Mouse (Mus musculus): ENCODE measurements around the gene Eml5. TPM values are rescaled to one million over a fixed set of nuclear protein-coding genes. Genes with fewer than 3 reads are reported as not detected.

The Eml5 gene
- polyA plus RNA-seq, 1 experiment from 2014 or later = 0.36 TPM

DNA sequence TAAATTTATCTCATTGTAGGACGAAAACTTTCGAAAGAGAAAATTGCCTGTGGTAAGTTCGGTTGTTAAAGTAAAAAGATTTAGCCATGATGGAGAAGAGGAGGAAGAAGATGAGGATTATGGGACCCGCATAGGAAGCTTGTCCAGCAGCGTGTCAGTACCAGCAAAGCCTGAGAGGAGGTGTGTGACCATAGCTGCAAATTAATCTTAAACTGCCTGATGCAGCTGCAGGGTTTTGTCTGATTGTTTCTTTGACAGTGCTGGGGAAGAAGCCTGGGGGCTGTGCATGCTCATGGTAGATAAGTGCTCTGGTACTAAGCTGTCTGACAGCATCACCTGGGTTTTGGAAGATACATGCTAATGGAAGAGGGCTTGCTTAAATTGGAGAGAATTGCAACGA lies 141.6 kb downstream of the Eml5 start:
- Histone ChIP-seq H3K27ac (no peak overlapping the region), H3K9me3 (replicated peaks) (no peaks in the 10 kb centered on the region), H3K4me1 (replicated peaks) (no peaks in the 10 kb centered on the region), H3K4me3 (replicated peaks) (no peak overlapping the region), H3K9ac (no peak overlapping the region), H3K4me2 (no peak overlapping the region), H3K36me3 (peaks cover 86% of the 10 kb centered on the region), H3K27me3 (no peaks in the 10 kb centered on the region)
- WGBS (ENCODE audit: insufficient replicate concordance) = 73% methylated on average over 6 of the region's 6 CpGs
- DNase-seq = no peak
- ATAC-seq (ENCODE audit: low read depth) = no peak

DNA sequence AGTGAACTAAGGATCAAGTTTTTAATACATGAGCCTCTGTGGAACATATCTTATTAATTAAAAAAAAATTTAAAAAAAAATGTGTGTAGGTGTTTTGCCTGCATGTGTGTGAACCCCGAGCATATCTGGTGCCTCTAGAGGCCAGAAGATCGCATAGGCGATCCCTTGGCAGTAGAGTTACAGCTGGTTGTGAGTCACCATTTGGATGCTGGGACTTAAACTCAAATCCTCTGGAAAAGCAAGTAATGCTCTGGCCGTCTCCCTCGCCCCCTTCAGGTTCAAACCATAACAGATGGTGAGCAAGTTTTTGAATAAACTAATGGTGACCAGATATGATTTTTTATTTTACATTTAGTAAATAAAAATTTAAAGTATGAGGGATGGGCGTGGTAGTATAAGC lies 143.6 kb downstream of the Eml5 start:
- WGBS (ENCODE audit: insufficient replicate concordance) = 76% methylated on average over 6 of the region's 6 CpGs
- H3K36me3 ChIP-seq = peaks cover 84% of the 10 kb centered on the region

DNA sequence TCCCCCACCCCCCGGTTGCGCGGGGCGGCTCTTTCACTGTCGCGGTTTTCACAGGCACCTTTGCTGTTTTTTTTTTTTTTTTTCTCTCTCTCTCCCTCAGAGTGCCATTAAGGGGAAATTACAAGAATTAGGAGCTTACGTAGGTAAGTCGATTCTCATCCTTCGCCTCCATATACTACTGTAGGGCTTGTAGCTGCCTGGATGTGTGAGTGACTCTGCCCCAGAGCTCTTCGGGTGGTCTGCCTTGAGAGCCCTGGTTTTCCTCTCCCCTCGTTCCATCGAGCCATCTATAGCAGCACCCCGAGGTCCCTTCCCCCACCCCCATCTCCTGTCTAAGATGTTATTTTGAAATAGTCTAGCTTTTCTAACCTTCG lies 153.9 kb downstream of the Eml5 start:
- Histone ChIP-seq H3K27me3 (0 out of 2 replicates have a peak, but pooled peaks cover 4% of the 10 kb centered on the region), H3K9me3 (replicated peaks) (no peaks in the 10 kb centered on the region), H3K36me3 (peaks cover 12% of the 10 kb centered on the region; the same call in 1 of the 2 replicates), H3K27ac (peak overlapping the region; percentile 93), H3K4me2 (peak overlapping the region; percentile 77), H3K4me3 (replicated peaks) (peak overlapping the region; percentile 88), H3K4me1 (replicated peaks) (peaks cover 36% of the 10 kb centered on the region), H3K9ac (peak overlapping the region; percentile 89)
- under 1% methylated on average over 9 of the region's 14 CpGs for WGBS (ENCODE audit: insufficient replicate concordance)
- ATAC-seq (ENCODE audit: low read depth) = peak; percentile 25; the same call in 1 of the 2 replicates
- no peak for DNase-seq

More for the DNA sequence above, 143.6 kb downstream of the Eml5 start:
- Histone ChIP-seq H3K4me2 (no peak overlapping the region), H3K4me3 (replicated peaks) (no peak overlapping the region), H3K9ac (no peak overlapping the region), H3K4me1 (replicated peaks) (no peaks in the 10 kb centered on the region), H3K9me3 (replicated peaks) (no peaks in the 10 kb centered on the region), H3K27me3 (no peaks in the 10 kb centered on the region), H3K27ac (no peak overlapping the region)
- DNase-seq (no peak), ATAC-seq (ENCODE audit: low read depth) (no peak)

DNA sequence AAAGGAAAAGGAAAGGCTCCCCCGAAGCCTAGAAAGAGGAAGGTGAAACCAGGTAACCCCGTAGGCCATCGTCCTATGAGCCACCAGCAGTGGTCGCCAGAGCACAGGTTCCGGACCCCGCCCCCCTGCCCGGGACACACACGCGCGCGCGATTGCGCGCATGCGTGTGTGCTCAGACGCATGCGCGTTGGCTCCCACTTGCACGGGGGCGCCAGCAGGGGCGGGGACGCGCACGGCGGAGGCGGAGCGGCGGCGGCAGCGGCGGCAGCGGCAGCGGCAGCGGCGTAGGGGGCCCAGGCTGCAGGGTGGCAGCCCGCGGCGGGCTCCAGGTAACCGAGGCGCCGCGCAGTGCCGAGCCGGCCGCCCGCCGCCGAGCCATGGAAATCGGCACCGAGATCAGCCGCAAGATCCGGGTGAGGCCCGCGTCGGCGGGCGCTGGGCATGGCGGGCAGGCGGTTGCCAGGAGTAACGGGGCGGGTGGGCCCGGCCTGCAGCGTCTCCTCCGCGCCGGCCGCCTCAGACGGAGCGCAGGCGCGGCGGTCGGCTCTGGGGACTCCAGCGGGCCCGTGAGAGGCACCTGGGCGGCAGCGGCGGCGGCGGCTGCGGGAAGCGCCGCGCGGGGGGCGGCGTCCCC lies 154.4 kb downstream of the Eml5 start, which contains the start of gene Zc3h14:
Zc3h14 (plus strand) TSS at position 219 of the 634 bp plus-strand sequence.
- peak within 1 kb of the TSS; percentile 77 for H3K4me2 ChIP-seq
- DNase-seq = peak; percentile 90
- WGBS (ENCODE audit: insufficient replicate concordance) = under 1% methylated on average over 81 of the region's 87 CpGs
- H3K27ac ChIP-seq = peak within 1 kb of the TSS; percentile 93
- 0 out of 2 replicates have a peak, but pooled peaks cover 7% of the 10 kb centered on the region for H3K27me3 ChIP-seq
- H3K9ac ChIP-seq = peak within 1 kb of the TSS; percentile 89
- H3K4me3 ChIP-seq (replicated peaks) = peak within 1 kb of the TSS; percentile 88
- peaks cover 36% of the 10 kb centered on the region for H3K4me1 ChIP-seq (replicated peaks)
- H3K9me3 ChIP-seq (replicated peaks) = no peaks in the 10 kb centered on the region
- peaks cover 12% of the 10 kb centered on the region; the same call in 1 of the 2 replicates for H3K36me3 ChIP-seq
- ATAC-seq (ENCODE audit: low read depth) = peak; percentile 94

DNA sequence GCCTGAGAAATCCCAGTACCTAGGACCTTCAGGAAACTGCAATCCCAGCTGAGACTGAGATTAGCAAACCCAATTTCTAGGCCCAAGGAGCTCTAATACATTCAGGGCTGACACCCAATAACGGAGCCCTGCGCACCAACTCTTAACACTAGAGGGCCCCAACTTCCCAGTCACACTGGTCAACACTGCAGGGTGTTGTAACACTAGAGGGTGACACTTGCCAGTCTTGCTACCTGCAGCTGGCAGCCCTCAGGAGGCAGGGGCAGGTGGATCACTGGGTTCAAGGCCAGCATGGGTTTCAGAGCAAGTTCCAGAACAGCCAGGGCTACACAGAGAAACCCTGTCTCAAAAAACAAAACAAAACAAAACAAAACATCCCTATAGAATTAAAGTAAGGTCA lies 155.2 kb downstream of the Eml5 start:
- Histone ChIP-seq H3K9me3 (replicated peaks) (no peaks in the 10 kb centered on the region), H3K36me3 (peaks cover 10% of the 10 kb centered on the region; the same call in 1 of the 2 replicates), H3K4me1 (replicated peaks) (peaks cover 33% of the 10 kb centered on the region), H3K4me3 (replicated peaks) (peak overlapping the region; percentile 88), H3K9ac (peak overlapping the region; percentile 89; the same call in 1 of the 2 replicates), H3K27ac (peak overlapping the region; percentile 34; the same call in 1 of the 2 replicates), H3K27me3 (peaks cover 13% of the 10 kb centered on the region), H3K4me2 (peak overlapping the region; percentile 77)
- WGBS (ENCODE audit: insufficient replicate concordance) = 20% methylated on average over 2 of the region's 2 CpGs
- DNase-seq = peak; percentile 68
- ATAC-seq (ENCODE audit: low read depth) = peak; percentile 58

DNA sequence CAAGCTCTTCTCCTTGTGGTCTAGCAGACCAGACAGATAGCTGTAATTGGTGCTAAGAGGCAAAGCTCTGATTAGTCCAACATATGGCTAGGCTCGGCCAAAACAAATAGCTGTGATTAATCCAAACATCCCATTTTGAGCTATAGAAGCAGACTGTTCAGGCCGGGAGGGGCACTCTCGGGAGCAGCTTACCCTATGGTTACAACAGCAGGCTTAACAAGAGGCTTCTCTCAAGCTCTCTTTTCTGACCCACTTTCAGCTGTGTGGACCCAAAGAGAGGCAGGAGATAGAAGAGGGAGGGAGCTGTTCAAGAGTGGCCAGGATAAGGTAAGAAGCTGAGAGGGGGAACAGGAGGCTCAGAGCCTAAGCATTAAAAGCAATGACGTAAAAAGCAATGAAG lies 155.7 kb downstream of the Eml5 start:
- Histone ChIP-seq H3K4me2 (no peak overlapping the region), H3K27me3 (peaks cover 16% of the 10 kb centered on the region), H3K4me3 (replicated peaks) (no peak overlapping the region), H3K27ac (peak overlapping the region; percentile 34), H3K36me3 (peaks cover 8% of the 10 kb centered on the region; the same call in 1 of the 2 replicates), H3K4me1 (replicated peaks) (peaks cover 31% of the 10 kb centered on the region), H3K9ac (no peak overlapping the region), H3K9me3 (replicated peaks) (no peaks in the 10 kb centered on the region)
- WGBS (ENCODE audit: insufficient replicate concordance) = 55% methylated on average over 4 of the region's 4 CpGs
- ATAC-seq (ENCODE audit: low read depth) (no peak), DNase-seq (no peak)

DNA sequence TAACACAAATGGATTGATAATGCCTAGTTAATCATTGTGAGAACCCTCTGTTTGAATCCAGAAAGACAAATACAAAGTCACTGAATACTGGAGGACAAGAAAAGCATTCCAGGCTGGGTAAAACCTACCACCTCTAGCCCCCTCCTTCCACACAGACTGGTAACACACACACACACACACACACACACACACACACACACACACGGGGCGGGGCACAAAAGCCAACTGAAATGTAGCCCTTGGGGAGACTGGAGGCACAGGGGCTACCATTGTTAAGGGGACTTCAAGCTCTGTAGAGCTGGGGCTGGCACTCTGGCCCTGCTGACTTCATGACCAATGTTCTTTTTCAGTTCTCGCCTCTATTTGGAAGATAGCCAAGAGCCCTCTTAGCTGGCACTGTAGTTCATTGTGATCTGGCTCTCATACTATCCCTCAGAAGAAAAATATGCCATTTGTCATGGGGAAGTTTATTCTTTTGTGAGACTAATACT lies 160.2 kb downstream of the Eml5 start:
- no peaks in the 10 kb centered on the region for H3K36me3 ChIP-seq
- H3K4me2 ChIP-seq = no peak overlapping the region
- peaks cover 11% of the 10 kb centered on the region for H3K4me1 ChIP-seq (replicated peaks)
- H3K27ac ChIP-seq = peak overlapping the region; percentile 18; the same call in 1 of the 2 replicates
- peaks cover 58% of the 10 kb centered on the region for H3K27me3 ChIP-seq
- H3K4me3 ChIP-seq (replicated peaks) = no peak overlapping the region
- no peaks in the 10 kb centered on the region for H3K9me3 ChIP-seq (replicated peaks)
- 43% methylated on average over 3 of the region's 3 CpGs for WGBS (ENCODE audit: insufficient replicate concordance)
- no peak overlapping the region for H3K9ac ChIP-seq
- ATAC-seq (ENCODE audit: low read depth) = 0 out of 2 replicates have a peak, but pooled peaks have one; percentile 13
- DNase-seq = no peak

DNA sequence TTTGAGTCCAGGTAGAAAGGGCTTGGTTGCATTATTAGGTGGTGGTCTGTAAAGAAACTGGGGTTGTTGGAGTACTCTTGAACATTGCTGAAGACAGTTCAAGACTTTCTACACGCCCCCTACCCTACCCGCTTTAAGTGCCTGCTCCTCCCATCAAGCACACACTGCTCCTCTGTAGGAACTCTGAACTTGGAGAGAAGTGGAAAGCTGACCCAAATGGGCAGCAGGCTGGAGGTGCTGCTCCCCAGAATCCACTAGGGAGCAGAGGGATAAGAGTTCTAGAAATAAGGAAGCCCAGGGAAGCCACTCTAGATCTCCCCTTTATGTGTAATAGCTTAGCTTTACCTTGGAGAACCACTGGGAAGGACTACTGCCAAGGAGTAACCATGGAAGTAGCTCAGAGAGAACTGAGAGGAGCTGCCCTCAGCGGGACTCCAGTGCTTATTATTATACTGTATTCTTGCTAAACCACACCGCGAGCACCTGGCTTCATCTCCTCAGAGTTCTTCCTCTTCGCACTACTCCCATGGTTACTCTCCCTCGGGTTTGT lies 163.4 kb downstream of the Eml5 start:
- peaks cover 68% of the 10 kb centered on the region for H3K27me3 ChIP-seq
- peak overlapping the region; percentile 67 for H3K4me2 ChIP-seq
- DNase-seq = no peak
- no peak overlapping the region for H3K27ac ChIP-seq
- no peak for ATAC-seq (ENCODE audit: low read depth)
- H3K36me3 ChIP-seq = no peaks in the 10 kb centered on the region
- 10% methylated on average over 7 of the region's 7 CpGs for WGBS (ENCODE audit: insufficient replicate concordance)
- peak overlapping the region; percentile 63 for H3K4me3 ChIP-seq (replicated peaks)
- H3K9me3 ChIP-seq (replicated peaks) = no peaks in the 10 kb centered on the region
- peaks cover 28% of the 10 kb centered on the region for H3K4me1 ChIP-seq (replicated peaks)
- peak overlapping the region; percentile 71; the same call in 1 of the 2 replicates for H3K9ac ChIP-seq

DNA sequence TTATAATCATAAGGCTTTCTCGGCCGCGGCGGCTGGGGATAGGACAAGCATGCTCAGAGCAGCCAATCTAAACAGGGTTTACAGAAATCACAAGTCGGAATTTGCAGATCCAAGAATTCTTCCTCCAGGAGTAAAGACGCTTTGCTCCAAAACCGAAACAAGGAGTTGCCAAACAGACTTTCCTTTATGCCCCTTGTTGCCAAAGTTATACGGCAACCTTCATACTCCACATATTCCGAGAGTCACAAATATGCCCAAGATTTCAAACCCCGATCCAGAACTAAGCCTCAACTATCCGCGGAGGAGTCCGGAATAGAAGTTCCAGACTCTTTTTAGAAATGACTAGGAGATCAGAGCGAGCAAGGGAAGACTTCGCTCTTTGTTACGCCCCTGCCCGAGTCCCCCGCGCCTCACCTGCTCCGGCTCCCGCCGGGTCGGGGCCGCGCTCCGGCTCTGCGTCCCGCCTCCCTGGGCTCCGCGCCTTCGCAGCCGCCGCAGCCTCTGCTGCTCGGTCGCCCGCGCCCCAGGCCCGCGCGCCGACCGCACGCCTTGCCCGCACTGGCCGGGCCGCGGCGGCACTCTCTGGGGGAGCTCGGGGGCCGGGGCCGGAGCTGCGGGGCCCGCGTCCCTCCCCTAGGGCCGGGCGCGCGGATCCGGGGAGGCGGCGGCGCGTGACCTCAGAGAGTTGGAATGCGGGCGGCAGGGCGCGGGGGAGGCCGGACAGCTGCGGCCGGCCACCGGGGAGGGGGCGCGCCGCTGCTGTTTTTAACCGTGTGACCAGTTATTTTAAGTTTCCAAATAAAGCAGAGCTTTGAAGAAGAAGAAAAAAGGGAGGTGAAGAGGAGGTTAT lies 164.1 kb downstream of the Eml5 start, which contains the start of gene Ptpn21:
Ptpn21 (minus strand) TSS at position 455 of the 850 bp plus-strand sequence.
- Histone ChIP-seq H3K27me3 (peaks cover 67% of the 10 kb centered on the region), H3K4me3 (replicated peaks) (peak within 1 kb of the TSS; percentile 63), H3K9me3 (replicated peaks) (no peaks in the 10 kb centered on the region), H3K36me3 (no peaks in the 10 kb centered on the region), H3K27ac (peak within 1 kb of the TSS; percentile 39; the same call in 1 of the 2 replicates), H3K4me1 (replicated peaks) (peaks cover 28% of the 10 kb centered on the region), H3K9ac (peak within 1 kb of the TSS; percentile 71), H3K4me2 (peak within 1 kb of the TSS; percentile 67)
- ATAC-seq (ENCODE audit: low read depth) (0 out of 2 replicates have a peak, but pooled peaks have one; percentile 18), DNase-seq (no peak)
- under 1% methylated on average over 75 of the region's 75 CpGs for WGBS (ENCODE audit: insufficient replicate concordance)

All from liver, embryonic 13.5 days (tissue).